Mouse (Mus musculus): Measurements from ENCODE around the gene Slc26a6. TPM values are rescaled to one million over a fixed set of nuclear protein-coding genes. Genes with fewer than 3 reads are reported as not detected.

Slc26a6 gene
- polyA plus RNA-seq, 1 experiment = 17.0 TPM

DNA sequence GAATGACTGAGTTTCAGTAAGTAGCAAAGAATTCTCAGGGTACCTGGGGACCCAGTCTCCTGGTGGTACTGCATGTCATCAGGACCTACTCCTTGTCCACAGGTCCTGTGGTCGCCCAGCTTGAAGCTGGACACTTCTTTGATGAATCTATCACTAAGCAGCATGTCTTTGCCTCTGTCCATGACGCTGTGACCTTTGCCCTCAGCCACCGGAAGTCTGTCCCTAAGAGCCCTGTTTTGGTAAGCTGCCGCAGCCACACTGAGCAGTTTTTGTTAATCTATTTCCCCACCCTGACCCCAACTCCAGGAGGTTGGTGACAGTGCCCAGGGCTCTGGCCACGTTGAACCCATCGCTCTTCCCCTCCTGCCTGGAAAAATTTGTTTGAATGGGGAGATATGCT is 59.2 kb downstream of the Slc26a6 start:
- 62% methylated on average over 6 of the region's 6 CpGs for WGBS
- DNase-seq = no peak

GRCm38 (mm10) chr9:108913161-108913560 is 60.1 kb downstream of the Slc26a6 start:
- TF ChIP-seq CTCF (IDR thresholded peaks at IDR 0.05; ENCODE audit: insufficient read depth, low read length) (no peak), POLR2A (IDR thresholded peaks at IDR 0.05; ENCODE audit: borderline replicate concordance, extremely low read depth, low read depth, low read length) (no peak)
- Histone ChIP-seq H3K4me3 (replicated peaks; ENCODE audit: extremely low read depth, low read depth, low read length) (no peak overlapping the region), H3K4me1 (ENCODE audit: control insufficient read depth, insufficient read depth, low read length) (no peaks in the 10 kb centered on the region)
- no peak for DNase-seq
- 89% methylated on average over 7 of the region's 7 CpGs for WGBS

More for the DNA sequence above, 59.2 kb downstream of the Slc26a6 start:
- TF ChIP-seq POLR2A (IDR thresholded peaks at IDR 0.05; ENCODE audit: borderline replicate concordance, extremely low read depth, low read depth, low read length) = no peak
- TF ChIP-seq CTCF (IDR thresholded peaks at IDR 0.05; ENCODE audit: insufficient read depth, low read length) = no peak
- no peaks in the 10 kb centered on the region for H3K4me1 ChIP-seq (ENCODE audit: control insufficient read depth, insufficient read depth, low read length)
- no peak overlapping the region for H3K4me3 ChIP-seq (replicated peaks; ENCODE audit: extremely low read depth, low read depth, low read length)

GRCm38 (mm10) chr9:108913621-108914020 is 60.5 kb downstream of the Slc26a6 start:
- WGBS = 67% methylated on average over 10 of the region's 10 CpGs
- Histone ChIP-seq H3K4me3 (replicated peaks; ENCODE audit: extremely low read depth, low read depth, low read length) (no peak overlapping the region), H3K4me1 (ENCODE audit: control insufficient read depth, insufficient read depth, low read length) (no peaks in the 10 kb centered on the region)
- TF ChIP-seq CTCF (IDR thresholded peaks at IDR 0.05; ENCODE audit: insufficient read depth, low read length) (no peak), POLR2A (IDR thresholded peaks at IDR 0.05; ENCODE audit: borderline replicate concordance, extremely low read depth, low read depth, low read length) (no peak)
- no peak for DNase-seq

- WGBS = 60% methylated on average over 6 of the region's 6 CpGs
- no peak for DNase-seq
- H3K4me3 ChIP-seq (replicated peaks; ENCODE audit: extremely low read depth, low read depth, low read length) = no peak within 1 kb of the TSS
Measured at GRCm38 (mm10) chr9:108914491-108914890, 61.4 kb downstream of the Slc26a6 start, which contains the start of gene Tmem89. Gene Tmem89 (plus strand): TSS chr9:108914619.

GRCm38 (mm10) chr9:108925897-108926296 is 72.8 kb downstream of the Slc26a6 start:
- no peak for TF ChIP-seq POLR2A (IDR thresholded peaks at IDR 0.05; ENCODE audit: borderline replicate concordance, extremely low read depth, low read depth, low read length)
- no peak for TF ChIP-seq CTCF (IDR thresholded peaks at IDR 0.05; ENCODE audit: insufficient read depth, low read length)
- DNase-seq = no peak
- Histone ChIP-seq H3K4me3 (replicated peaks; ENCODE audit: extremely low read depth, low read depth, low read length) (no peak overlapping the region), H3K4me1 (ENCODE audit: control insufficient read depth, insufficient read depth, low read length) (no peaks in the 10 kb centered on the region)
- 53% methylated on average over 8 of the region's 8 CpGs for WGBS

More at GRCm38 (mm10) chr9:108914491-108914890, 61.4 kb downstream of the Slc26a6 start, which contains the start of gene Tmem89:
- H3K4me1 ChIP-seq (ENCODE audit: control insufficient read depth, insufficient read depth, low read length) = no peaks in the 10 kb centered on the region
- no peak for TF ChIP-seq CTCF (IDR thresholded peaks at IDR 0.05; ENCODE audit: insufficient read depth, low read length)
- TF ChIP-seq POLR2A (IDR thresholded peaks at IDR 0.05; ENCODE audit: borderline replicate concordance, extremely low read depth, low read depth, low read length) = no peak

DNA sequence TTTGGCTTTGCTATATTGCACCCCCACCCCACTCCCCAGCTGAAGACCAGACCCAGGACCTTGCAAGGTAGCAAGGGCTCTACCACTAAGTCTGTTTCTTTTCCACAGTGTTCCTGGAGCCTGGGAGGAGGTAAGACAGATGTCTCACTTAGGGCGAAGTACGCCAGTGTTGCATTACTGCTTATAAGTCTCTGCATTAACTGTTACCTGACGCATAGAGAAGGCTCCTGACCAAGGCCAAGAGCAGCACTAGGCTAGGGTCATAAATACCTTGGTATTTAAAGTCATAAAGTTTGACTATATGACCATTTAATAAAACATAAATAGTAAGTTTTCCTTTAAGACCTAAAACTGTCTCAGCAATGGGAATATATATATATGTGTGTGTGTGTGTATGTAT is 75.3 kb downstream of the Slc26a6 start:
- Histone ChIP-seq H3K4me1 (ENCODE audit: control insufficient read depth, insufficient read depth, low read length) (no peaks in the 10 kb centered on the region), H3K4me3 (replicated peaks; ENCODE audit: extremely low read depth, low read depth, low read length) (no peak overlapping the region)
- 88% methylated on average over 3 of the region's 3 CpGs for WGBS
- TF ChIP-seq POLR2A (IDR thresholded peaks at IDR 0.05; ENCODE audit: borderline replicate concordance, extremely low read depth, low read depth, low read length) (no peak), CTCF (IDR thresholded peaks at IDR 0.05; ENCODE audit: insufficient read depth, low read length) (no peak)
- DNase-seq = no peak

DNA sequence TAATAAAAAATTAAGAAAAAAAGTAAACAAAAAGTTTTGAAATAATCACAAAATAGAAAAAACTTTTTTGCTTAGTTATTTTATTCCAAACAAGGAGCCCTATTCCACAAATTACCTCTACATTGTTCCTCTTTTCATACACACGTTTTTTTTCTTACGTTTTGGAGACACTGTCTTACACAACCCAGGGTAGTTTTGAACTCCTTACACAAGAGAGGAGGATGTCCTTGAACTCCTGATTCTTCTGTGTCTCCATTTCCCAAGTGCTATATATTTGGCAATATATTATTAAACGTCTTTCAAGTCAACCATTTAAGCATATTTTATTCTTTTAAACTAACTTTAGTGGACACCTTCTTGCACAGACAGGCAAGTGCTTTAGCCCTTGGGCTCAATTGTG is 82.9 kb downstream of the Slc26a6 start:
- TF ChIP-seq CTCF (IDR thresholded peaks at IDR 0.05; ENCODE audit: insufficient read depth, low read length) (no peak), POLR2A (IDR thresholded peaks at IDR 0.05; ENCODE audit: borderline replicate concordance, extremely low read depth, low read depth, low read length) (no peak)
- WGBS = 8% methylated on average over 3 of the region's 3 CpGs
- H3K4me1 ChIP-seq (ENCODE audit: control insufficient read depth, insufficient read depth, low read length) = peaks cover 6% of the 10 kb centered on the region
- no peak overlapping the region for H3K4me3 ChIP-seq (replicated peaks; ENCODE audit: extremely low read depth, low read depth, low read length)
- no peak for DNase-seq

DNA sequence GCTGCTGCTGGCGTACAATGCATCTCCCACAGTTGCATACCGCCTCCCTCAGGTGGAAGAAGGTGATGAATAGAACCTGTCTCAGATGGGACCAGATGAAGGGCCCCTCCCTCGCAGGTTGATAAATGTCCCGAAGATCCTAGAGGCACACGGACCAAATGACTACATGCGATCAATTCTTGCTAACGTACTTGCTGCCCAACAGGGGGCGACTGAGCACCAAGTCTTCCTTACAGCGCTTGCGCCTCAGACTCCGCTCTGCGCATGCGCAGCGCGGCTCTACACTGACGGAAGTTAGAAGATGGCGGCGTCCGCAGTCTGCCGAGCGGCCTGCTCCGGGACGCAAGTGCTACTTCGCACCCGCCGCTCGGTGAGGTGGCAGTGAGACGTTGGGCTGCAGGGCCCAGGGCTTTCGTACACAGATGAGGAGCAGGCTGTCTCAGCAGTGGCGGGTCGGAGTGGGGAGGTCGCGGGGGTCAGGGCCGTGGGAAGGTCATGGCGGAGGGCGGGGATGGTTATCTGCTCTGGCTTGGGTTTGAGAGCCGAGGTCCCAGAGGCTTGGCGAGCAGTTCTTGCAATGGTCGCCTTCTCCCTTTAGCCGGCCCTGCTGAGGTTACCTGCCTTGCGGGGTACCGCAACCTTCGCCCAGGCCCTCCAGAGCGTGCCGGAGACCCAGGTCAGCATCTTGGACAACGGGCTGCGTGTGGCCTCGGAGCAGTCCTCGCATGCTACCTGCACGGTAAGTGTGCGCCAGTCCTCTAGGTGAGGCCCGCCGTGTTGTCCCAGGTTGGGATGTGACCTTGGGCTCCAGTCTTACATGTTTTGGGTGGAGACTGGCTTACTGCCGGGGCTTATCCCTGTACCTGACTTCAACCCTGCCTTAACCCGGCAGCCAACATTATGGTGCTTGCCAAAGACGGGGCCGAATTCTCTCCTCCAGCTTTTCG is 83.6 kb downstream of the Slc26a6 start, which contains the start of gene Uqcrc1:
Gene Uqcrc1, plus strand, starts transcription at position 216 of the 947 bp plus-strand sequence.
- Histone ChIP-seq H3K4me3 (replicated peaks; ENCODE audit: extremely low read depth, low read depth, low read length) (peak within 1 kb of the TSS; percentile 98), H3K4me1 (ENCODE audit: control insufficient read depth, insufficient read depth, low read length) (peaks cover 6% of the 10 kb centered on the region)
- peak; percentile 93 for DNase-seq
- TF ChIP-seq POLR2A (IDR thresholded peaks at IDR 0.05; ENCODE audit: borderline replicate concordance, extremely low read depth, low read depth, low read length) = peak; percentile 93
- TF ChIP-seq CTCF (IDR thresholded peaks at IDR 0.05; ENCODE audit: insufficient read depth, low read length) = peak; percentile 94
- WGBS = 2% methylated on average over 58 of the region's 58 CpGs

- TF ChIP-seq POLR2A (IDR thresholded peaks at IDR 0.05; ENCODE audit: borderline replicate concordance, extremely low read depth, low read depth, low read length) (no peak), CTCF (IDR thresholded peaks at IDR 0.05; ENCODE audit: insufficient read depth, low read length) (no peak)
- no peaks in the 10 kb centered on the region for H3K4me1 ChIP-seq (ENCODE audit: control insufficient read depth, insufficient read depth, low read length)
- WGBS = 71% methylated on average over 9 of the region's 9 CpGs
- no peak overlapping the region for H3K4me3 ChIP-seq (replicated peaks; ENCODE audit: extremely low read depth, low read depth, low read length)
- DNase-seq = no peak
Measured at GRCm38 (mm10) chr9:108945111-108945510, 92.0 kb downstream of the Slc26a6 start.
